Mouse (Mus musculus) lung, embryonic 14.5 days (tissue): ENCODE data around the gene Ssxb6. TPM values are rescaled to one million over a fixed set of nuclear protein-coding genes. Genes with fewer than 3 reads are reported as not detected.
"Not testable (repeated sequence)": the region's sequence is repeated elsewhere in the genome, so short reads cannot be mapped to it uniquely, and the experiment has no call there.

Source experiments
- ATAC-seq: fragments of 200-750 bp; cut with Nextera tagmentation; 2 replicates; pipeline ENCODE4 v1.8.0; 2017; ENCODE audit warnings: mild to moderate bottlenecking, moderate TSS enrichment, moderate library complexity; ENCODE audit not compliant: insufficient read depth
- DNase-seq: peaks from one replicate; pipeline ENCODE4 v3.0.0-alpha.2; 2015
- H3K27ac ChIP-seq: fragments of 300-500 bp; sonication (generic); 2 replicates; pipeline ENCODE4 v1.5.1; 2014; ENCODE audit warnings: low read depth, mild to moderate bottlenecking, moderate library complexity
- H3K27me3 ChIP-seq: fragments of 300-500 bp; sonication (generic); 2 replicates; pipeline ENCODE4 v1.6.1; 2014; ENCODE audit warnings: low read length, control low read depth; ENCODE audit not compliant: insufficient read depth
- H3K36me3 ChIP-seq: fragments of 300-500 bp; sonication (generic); 2 replicates; pipeline ENCODE4 v1.6.1; 2014; ENCODE audit warnings: control low read depth; ENCODE audit not compliant: insufficient read depth
- H3K4me1 ChIP-seq: fragments of 300-500 bp; sonication (generic); 2 replicates; pipeline ENCODE4 v1.6.1; 2014; ENCODE audit warnings: antibody characterized with exemption, control low read depth; ENCODE audit not compliant: insufficient read depth
- H3K4me2 ChIP-seq: fragments of 300-500 bp; sonication (generic); 2 replicates; pipeline ENCODE4 v1.6.1; 2014; ENCODE audit warnings: mild to moderate bottlenecking
- H3K4me3 ChIP-seq: fragments of 300-500 bp; sonication (generic); 2 replicates; pipeline ENCODE4 v1.5.1; 2014; ENCODE audit warnings: low read depth, low read length
- H3K9ac ChIP-seq: fragments of 300-500 bp; sonication (generic); 2 replicates; pipeline ENCODE4 v1.6.1; 2014
- H3K9me3 ChIP-seq: fragments of 300-500 bp; sonication (generic); 2 replicates; pipeline ENCODE4 v1.6.1; 2016; ENCODE audit warnings: low read depth, low read length, control low read depth
- CTCF ChIP-seq: IDR thresholded peaks from 2 replicates; pipeline ENCODE4 v1.5.1; 2016; ENCODE audit warnings: antibody characterized with exemption, low read depth
- WGBS: fragments of 180-500 bp; shearing (Covaris S2); extraction: QIAGEN DNeasy Blood & Tissue Kit; methylation state at CpG from one replicate; pipeline ENCODE4 v1.1.7; 2014; 5-methylcytosine and 5-hydroxymethylcytosine counted together
- polyA plus RNA-seq: library from polyadenylated mRNA; unstranded; fragments of >200 nt; fragmentation: Nextera tagmentation; extraction: Ambion mirVana; gene quantifications from 2 replicates; pipeline ENCODE4 v1.2.1, GENCODE M21; 2014

Gene Ssxb6
- polyA plus RNA-seq = not detected in 2 replicates

GRCm38 (mm10) chrX:8548155-8548554 is at the start of gene Ssxb6:
Gene Ssxb6, minus strand, starts transcription at chrX:8548255.
- WGBS = 59% methylated on average over 4 of the region's 4 CpGs
- ATAC-seq = not testable (repeated sequence)

GRCm38 (mm10) chrX:8591716-8592115 is 43.7 kb upstream of the Ssxb6 start, which contains the start of gene Ssxb3:
Gene Ssxb3, minus strand, starts transcription at chrX:8591816.
- ATAC-seq, H3K36me3 ChIP-seq, H3K27me3 ChIP-seq, H3K4me3 ChIP-seq, H3K9ac ChIP-seq, H3K27ac ChIP-seq, H3K4me2 ChIP-seq, DNase-seq, H3K4me1 ChIP-seq, H3K9me3 ChIP-seq: not testable (repeated sequence)
- 27% methylated on average over 1 of the region's 1 CpGs for WGBS

More at GRCm38 (mm10) chrX:8548155-8548554, at the start of gene Ssxb6:
- DNase-seq, H3K4me3 ChIP-seq, H3K27me3 ChIP-seq, H3K27ac ChIP-seq, H3K36me3 ChIP-seq, H3K9me3 ChIP-seq, H3K4me1 ChIP-seq, H3K9ac ChIP-seq, H3K4me2 ChIP-seq: not testable (repeated sequence)

GRCm38 (mm10) chrX:8524854-8525253 is 23.2 kb downstream of the Ssxb6 start, which contains the start of gene Gm14459:
Gene Gm14459, minus strand, starts transcription at chrX:8524954.
- DNase-seq (no peak), ATAC-seq (no peak)
- Histone ChIP-seq H3K27ac (no peak within 1 kb of the TSS), H3K9ac (no peak within 1 kb of the TSS), H3K9me3 (no peaks in the 10 kb centered on the region), H3K36me3 (no peaks in the 10 kb centered on the region), H3K4me2 (no peak within 1 kb of the TSS), H3K27me3 (no peaks in the 10 kb centered on the region), H3K4me1 (no peaks in the 10 kb centered on the region), H3K4me3 (no peak within 1 kb of the TSS)
- TF ChIP-seq CTCF = no peak
- WGBS = 82% methylated on average over 2 of the region's 2 CpGs

Other genes with a start within 250 kb of the Ssxb6 start
- gene Ssxb10, start 220.8 kb downstream of the Ssxb6 start, polyA plus RNA-seq = not detected in 2 replicates
- gene Ssxb9, start 181.3 kb downstream of the Ssxb6 start, polyA plus RNA-seq = not detected in 2 replicates
- not detected in 2 replicates for gene Ssxb1, start 134.9 kb downstream of the Ssxb6 start, polyA plus RNA-seq
- gene Ssxb2, start 86.5 kb downstream of the Ssxb6 start, polyA plus RNA-seq = not detected in 2 replicates
- not detected in 2 replicates for gene Gm14459, start 23.3 kb downstream of the Ssxb6 start, polyA plus RNA-seq
- gene Ssxb3, start 43.6 kb upstream of the Ssxb6 start, polyA plus RNA-seq = not detected in 2 replicates
- not detected in 2 replicates for gene Ssxb8, start 142.6 kb upstream of the Ssxb6 start, polyA plus RNA-seq
- gene Ssx9, start 200.2 kb upstream of the Ssxb6 start, polyA plus RNA-seq = not detected in 2 replicates